Mouse (Mus musculus): Measurements from ENCODE around the gene Eid3. TPM values are rescaled to one million over a fixed set of nuclear protein-coding genes. Genes with fewer than 3 reads are reported as not detected.

Gene Eid3
- total RNA-seq, 2 experiments from 2014 or later: 1.8 to 2.7 TPM

GRCm38 (mm10) chr10:82908526-82908925 lies 42.1 kb downstream of the Eid3 start:
- ATAC-seq (ENCODE audit: poor library complexity, severe bottlenecking): no peak

GRCm38 (mm10) chr10:82909382-82909781 lies 43.0 kb downstream of the Eid3 start:
- peak; percentile 72 for ATAC-seq (ENCODE audit: poor library complexity, severe bottlenecking)

- ATAC-seq (ENCODE audit: poor library complexity, severe bottlenecking): no peak
Measured at GRCm38 (mm10) chr10:82910198-82910597, 43.8 kb downstream of the Eid3 start.

- ATAC-seq (ENCODE audit: poor library complexity, severe bottlenecking): no peak
Measured at GRCm38 (mm10) chr10:82913238-82913637, 46.8 kb downstream of the Eid3 start.

GRCm38 (mm10) chr10:82913772-82914171 lies 47.3 kb downstream of the Eid3 start:
- peak; percentile 72 for ATAC-seq (ENCODE audit: poor library complexity, severe bottlenecking)

Other genes starting within 250 kb of the Eid3 start
- gene 1190007I07Rik, start 243.4 kb upstream of the Eid3 start, total RNA-seq (2015): 13.0 and 14.1 TPM in 2 replicates
- gene 1190007I07Rik, start 243.4 kb upstream of the Eid3 start, total RNA-seq (2017): 17.5 and 19.6 TPM in 2 replicates
- gene Tdg, start 236.8 kb upstream of the Eid3 start, total RNA-seq (2015): 28.5 and 28.8 TPM in 2 replicates
- 55.9 and 83.8 TPM in 2 replicates for gene Tdg, start 236.8 kb upstream of the Eid3 start, total RNA-seq (2017)
- gene Glt8d2, start 176.0 kb upstream of the Eid3 start, total RNA-seq (2015): 0.18 TPM in 1 of 2 replicates, not detected in the other
- gene Glt8d2, start 176.0 kb upstream of the Eid3 start, total RNA-seq (2017): 1.0 TPM in 1 of 2 replicates, not detected in the other
- gene Hcfc2, start 170.5 kb upstream of the Eid3 start, total RNA-seq (2015): 15.6 and 20.9 TPM in 2 replicates
- 22.1 and 32.8 TPM in 2 replicates for gene Hcfc2, start 170.5 kb upstream of the Eid3 start, total RNA-seq (2017)
- gene Nfyb, start 102.5 kb upstream of the Eid3 start, total RNA-seq (2015): 34.9 and 48.3 TPM in 2 replicates
- 71.7 and 77.4 TPM in 2 replicates for gene Nfyb, start 102.5 kb upstream of the Eid3 start, total RNA-seq (2017)
- gene Txnrd1, start 32.7 kb upstream of the Eid3 start, total RNA-seq (2015): 26.2 and 29.6 TPM in 2 replicates
- 59.5 and 73.9 TPM in 2 replicates for gene Txnrd1, start 32.7 kb upstream of the Eid3 start, total RNA-seq (2017)
- gene Chst11, start 118.9 kb downstream of the Eid3 start, total RNA-seq (2015): 2.6 and 3.2 TPM in 2 replicates
- 3.9 and 5.9 TPM in 2 replicates for gene Chst11, start 118.9 kb downstream of the Eid3 start, total RNA-seq (2017)